Mouse (Mus musculus) bone marrow macrophage, adult 2 months (primary cell): ENCODE data around the gene Tmsb10.

ENCODE experiments used
- CTCF ChIP-seq: IDR thresholded peaks from 2 replicates; pipeline ENCODE4 v1.5.1; 2012; ENCODE audit warnings: low read depth, mild to moderate bottlenecking, low read length, moderate library complexity
- POLR2A ChIP-seq: IDR thresholded peaks from 2 replicates; pipeline ENCODE4 v1.6.1; 2012; ENCODE audit warnings: mild to moderate bottlenecking, low read depth, low read length, borderline replicate concordance

- TF ChIP-seq POLR2A (no peak), CTCF (no peak)
Measured at GRCm38 (mm10) chr6:72937430-72937829, 21.1 kb downstream of the Tmsb10 start.
